Mouse (Mus musculus): ENCODE data around the gene Notch3. TPM values are rescaled to one million over a fixed set of nuclear protein-coding genes. Genes with fewer than 3 reads are reported as not detected.
A peak's percentile ranks its signal among the peaks of the same experiment; 100 is the strongest.
"Not testable (repeated sequence)": the region's sequence is repeated elsewhere in the genome, so short reads cannot be mapped to it uniquely, and the experiment has no call there.

The Notch3 gene
- polyA plus RNA-seq, 1 experiment from 2014 or later = 23.4 TPM

- no peaks in the 10 kb centered on the region for H3K36me3 ChIP-seq
Measured at GRCm38 (mm10) chr17:32112434-32113254, 54.0 kb downstream of the Notch3 start.

DNA sequence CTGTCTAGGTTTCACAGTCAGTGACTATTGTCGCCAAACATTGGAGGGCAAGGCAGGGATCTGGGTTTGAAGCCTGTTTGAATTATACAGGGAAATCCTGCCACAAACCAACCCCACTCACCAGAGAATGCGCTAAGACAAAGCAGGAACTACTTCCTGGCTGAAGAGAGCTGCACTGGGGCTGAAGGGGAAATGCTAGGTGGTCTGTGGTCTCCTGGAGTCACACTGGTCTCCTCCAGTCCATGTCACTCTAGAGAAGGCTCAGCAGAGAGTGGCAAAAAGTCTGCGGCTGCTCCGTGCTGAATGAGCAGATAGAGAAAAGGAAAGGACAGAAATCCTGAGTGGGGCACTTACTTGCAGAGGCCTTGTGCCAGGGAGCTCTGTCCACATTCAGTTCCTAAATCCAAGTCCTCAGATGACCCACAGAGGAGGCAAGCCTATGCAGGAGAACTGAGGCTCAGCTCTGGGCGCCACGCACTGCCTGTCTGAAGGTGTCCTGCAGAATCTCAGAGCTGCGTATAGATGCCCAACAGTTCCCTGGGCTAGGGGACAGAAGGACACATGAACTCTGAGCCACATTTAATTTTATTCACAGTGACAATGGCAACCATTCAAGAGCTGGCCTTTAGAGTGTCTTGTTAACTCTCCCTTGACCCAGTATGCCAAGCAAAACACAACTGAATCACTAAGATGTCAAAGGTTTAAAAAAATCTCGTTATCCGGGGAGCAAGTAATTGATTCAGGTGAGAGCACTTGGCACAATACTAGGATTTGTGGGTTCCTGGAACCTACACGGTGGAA, 55.5 kb downstream of the Notch3 start:
- Histone ChIP-seq H3K27me3 (ENCODE audit: low read depth, poor library complexity, severe bottlenecking) (peaks cover 49% of the 10 kb centered on the region), H3K36me3 (no peaks in the 10 kb centered on the region), H3K27ac (replicated peaks) (no peak overlapping the region), H3K4me3 (no peak overlapping the region), H3K4me1 (peaks cover 40% of the 10 kb centered on the region), H3K9me3 (replicated peaks) (no peaks in the 10 kb centered on the region)
- 80% methylated on average over 10 of the region's 10 CpGs for WGBS
- DNase-seq (ENCODE audit: low spot score) = no peak

More at GRCm38 (mm10) chr17:32112434-32113254, 54.0 kb downstream of the Notch3 start:
- no peak for DNase-seq (ENCODE audit: low spot score)
- Histone ChIP-seq H3K27me3 (ENCODE audit: low read depth, poor library complexity, severe bottlenecking) (peaks cover 62% of the 10 kb centered on the region), H3K9me3 (replicated peaks) (no peaks in the 10 kb centered on the region), H3K4me1 (peaks cover 44% of the 10 kb centered on the region), H3K4me3 (peak overlapping the region; percentile 65), H3K27ac (replicated peaks) (0 out of 2 replicates have a peak overlapping the region, but pooled peaks have one; percentile 70)
- 56% methylated on average over 8 of the region's 8 CpGs for WGBS

GRCm38 (mm10) chr17:32110424-32110823, 56.2 kb downstream of the Notch3 start:
- Histone ChIP-seq H3K27ac (replicated peaks) (no peak overlapping the region), H3K27me3 (ENCODE audit: low read depth, poor library complexity, severe bottlenecking) (peaks cover 41% of the 10 kb centered on the region)

DNA sequence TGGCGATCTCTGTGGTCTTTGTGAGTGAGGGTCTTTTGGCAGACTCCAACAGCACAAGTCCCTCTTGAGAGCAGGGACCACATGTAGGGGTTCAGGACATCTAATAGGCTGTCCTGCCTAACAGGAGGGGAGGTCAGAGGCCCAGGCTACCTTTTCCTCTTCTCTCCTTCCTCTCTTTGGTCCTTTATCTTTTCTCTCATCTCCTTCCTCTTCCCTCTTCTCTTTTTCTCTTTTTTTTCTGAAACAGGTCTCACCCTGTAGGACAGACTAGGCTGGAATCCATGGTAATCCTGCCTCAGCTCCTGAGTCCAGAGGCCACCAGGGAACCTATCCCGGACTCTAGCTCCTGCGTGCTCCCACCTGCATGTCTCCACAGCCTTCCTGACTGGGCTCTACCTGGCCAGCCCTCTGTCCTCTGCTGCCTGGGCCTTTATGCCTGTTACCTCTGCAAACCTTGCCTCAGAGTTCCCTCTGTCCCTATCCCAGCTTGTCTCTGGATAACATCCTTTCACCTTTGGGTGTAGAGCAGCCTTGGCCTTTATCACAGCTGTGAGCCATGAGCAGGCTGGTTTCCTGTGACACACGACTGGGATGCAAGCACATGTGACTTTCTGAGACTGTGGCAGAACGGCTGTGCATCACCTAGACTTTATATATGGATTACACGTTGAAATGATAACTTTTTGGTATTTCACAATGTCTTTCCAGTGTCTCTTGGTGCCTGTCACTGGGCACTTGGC, 57.3 kb downstream of the Notch3 start:
- Histone ChIP-seq H3K4me1 (peaks cover 47% of the 10 kb centered on the region), H3K36me3 (no peaks in the 10 kb centered on the region), H3K9me3 (replicated peaks) (no peaks in the 10 kb centered on the region), H3K27me3 (ENCODE audit: low read depth, poor library complexity, severe bottlenecking) (peaks cover 37% of the 10 kb centered on the region), H3K4me3 (no peak overlapping the region), H3K27ac (replicated peaks) (0 out of 2 replicates have a peak overlapping the region, but pooled peaks have one; percentile 9)
- WGBS = 75% methylated on average over 6 of the region's 6 CpGs
- DNase-seq (ENCODE audit: low spot score) = no peak

More at GRCm38 (mm10) chr17:32110424-32110823, 56.2 kb downstream of the Notch3 start:
- WGBS = 75% methylated on average over 2 of the region's 2 CpGs
- Histone ChIP-seq H3K36me3 (no peaks in the 10 kb centered on the region), H3K4me1 (peaks cover 41% of the 10 kb centered on the region), H3K9me3 (replicated peaks) (no peaks in the 10 kb centered on the region), H3K4me3 (no peak overlapping the region)
- DNase-seq (ENCODE audit: low spot score) = no peak

- not testable (repeated sequence) for H3K9me3 ChIP-seq (replicated peaks); H3K4me3 ChIP-seq; DNase-seq (ENCODE audit: low spot score); H3K36me3 ChIP-seq
- WGBS = 86% methylated on average over 5 of the region's 5 CpGs
- Histone ChIP-seq H3K4me1 (peaks cover 37% of the 10 kb centered on the region), H3K27me3 (ENCODE audit: low read depth, poor library complexity, severe bottlenecking) (peaks cover 28% of the 10 kb centered on the region), H3K27ac (replicated peaks) (peak overlapping the region; percentile 23; the same call in 1 of the 2 replicates)
Measured at GRCm38 (mm10) chr17:32108320-32109011, 58.2 kb downstream of the Notch3 start.

GRCm38 (mm10) chr17:32107877-32108276, 58.8 kb downstream of the Notch3 start:
- H3K36me3 ChIP-seq = no peaks in the 10 kb centered on the region
- no peaks in the 10 kb centered on the region for H3K9me3 ChIP-seq (replicated peaks)
- H3K27me3 ChIP-seq (ENCODE audit: low read depth, poor library complexity, severe bottlenecking) = peaks cover 22% of the 10 kb centered on the region
- 79% methylated on average over 5 of the region's 5 CpGs for WGBS
- peaks cover 32% of the 10 kb centered on the region for H3K4me1 ChIP-seq
- H3K4me3 ChIP-seq = no peak overlapping the region
- no peak for DNase-seq (ENCODE audit: low spot score)
- peak overlapping the region; percentile 23; the same call in 1 of the 2 replicates for H3K27ac ChIP-seq (replicated peaks)

DNA sequence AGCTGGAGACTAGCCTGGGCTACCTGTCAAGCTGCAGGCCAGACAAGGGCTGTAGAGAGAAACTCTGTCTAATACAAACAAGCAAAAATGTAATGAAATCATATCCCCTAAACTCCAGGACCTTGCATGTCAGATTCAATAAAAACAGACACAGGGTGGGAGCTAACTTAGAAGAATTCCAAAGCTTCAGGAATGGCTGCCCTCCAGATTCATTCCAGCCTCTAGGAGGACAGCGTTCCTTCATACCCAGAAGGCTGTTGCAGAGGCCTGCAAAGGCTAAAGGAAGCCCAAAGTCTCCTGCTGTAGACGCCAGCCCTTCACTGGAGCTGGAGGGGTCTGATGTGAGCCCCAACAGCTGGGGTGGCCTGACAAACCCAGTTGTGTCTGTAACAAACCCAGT, 60.3 kb downstream of the Notch3 start:
- H3K9me3 ChIP-seq (replicated peaks) = no peaks in the 10 kb centered on the region
- WGBS = 77% methylated on average over 2 of the region's 2 CpGs
- H3K4me3 ChIP-seq = no peak overlapping the region
- no peaks in the 10 kb centered on the region for H3K36me3 ChIP-seq
- DNase-seq (ENCODE audit: low spot score) = no peak
- H3K4me1 ChIP-seq = peaks cover 30% of the 10 kb centered on the region
- H3K27ac ChIP-seq (replicated peaks) = no peak overlapping the region
- H3K27me3 ChIP-seq (ENCODE audit: low read depth, poor library complexity, severe bottlenecking) = peaks cover 27% of the 10 kb centered on the region

DNA sequence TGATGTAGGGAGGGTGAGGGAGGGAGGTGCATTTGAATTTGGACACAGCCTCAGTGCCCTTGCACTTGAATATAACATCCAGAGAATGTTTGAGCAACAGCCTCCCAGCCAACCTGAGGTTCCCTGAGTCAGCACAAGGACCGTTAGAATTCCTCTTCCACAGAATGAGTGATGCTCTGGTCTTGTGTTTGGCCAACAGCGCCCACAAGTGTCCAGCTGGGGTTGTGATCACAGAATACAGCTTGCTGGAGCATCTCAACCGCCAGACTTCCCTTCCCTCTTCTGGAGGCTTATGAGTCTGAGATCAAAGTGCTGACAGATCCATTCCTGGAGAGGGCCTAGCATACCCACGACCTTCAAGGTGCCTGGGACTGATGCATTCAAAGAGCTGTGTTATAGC, 63.6 kb downstream of the Notch3 start:
- DNase-seq (ENCODE audit: low spot score) = no peak
- Histone ChIP-seq H3K27ac (replicated peaks) (no peak overlapping the region), H3K27me3 (ENCODE audit: low read depth, poor library complexity, severe bottlenecking) (peaks cover 47% of the 10 kb centered on the region), H3K4me1 (peaks cover 25% of the 10 kb centered on the region), H3K4me3 (no peak overlapping the region), H3K36me3 (no peaks in the 10 kb centered on the region), H3K9me3 (replicated peaks) (no peaks in the 10 kb centered on the region)
- 17% methylated on average over 4 of the region's 4 CpGs for WGBS

DNA sequence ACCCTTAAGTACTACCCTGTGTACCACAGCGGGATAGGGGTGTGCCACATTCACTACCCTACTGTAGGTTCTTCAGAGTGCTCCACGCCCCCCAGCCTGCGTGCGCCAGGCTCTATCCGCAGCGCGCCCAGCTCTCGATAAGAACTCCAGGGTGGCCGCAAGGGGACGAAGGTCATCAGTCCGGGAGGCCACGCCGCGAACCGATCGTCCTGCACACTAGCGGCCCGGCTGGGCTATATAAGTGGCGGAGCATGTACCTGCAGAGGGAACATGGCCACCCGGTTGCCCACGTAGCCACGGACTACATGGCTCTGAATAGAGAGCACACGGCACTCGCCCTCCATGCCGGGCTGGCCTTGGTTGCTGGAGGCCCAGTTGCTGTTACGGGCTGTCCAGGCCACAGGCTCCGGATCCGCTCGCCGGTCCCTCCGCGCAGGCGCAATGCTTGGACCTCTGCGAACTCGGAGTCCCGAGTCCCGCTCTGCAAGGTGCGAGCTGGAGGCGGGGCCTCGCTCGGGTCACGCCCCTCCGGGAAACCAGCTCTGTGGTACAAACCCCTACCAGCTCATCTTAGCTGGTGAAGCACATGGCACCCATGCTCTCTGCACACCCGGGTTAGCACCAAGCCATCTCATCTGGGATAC, 66.6 kb downstream of the Notch3 start:
- Histone ChIP-seq H3K9me3 (replicated peaks) (no peaks in the 10 kb centered on the region), H3K4me3 (peak overlapping the region; percentile 57), H3K4me1 (peaks cover 17% of the 10 kb centered on the region), H3K27me3 (ENCODE audit: low read depth, poor library complexity, severe bottlenecking) (peaks cover 53% of the 10 kb centered on the region), H3K27ac (replicated peaks) (peak overlapping the region; percentile 63), H3K36me3 (no peaks in the 10 kb centered on the region)
- 2% methylated on average over 44 of the region's 44 CpGs for WGBS
- DNase-seq (ENCODE audit: low spot score) = peak; percentile 82

- WGBS = 36% methylated on average over 8 of the region's 8 CpGs
- no peak for DNase-seq (ENCODE audit: low spot score)
- no peaks in the 10 kb centered on the region for H3K9me3 ChIP-seq (replicated peaks)
- peaks cover 13% of the 10 kb centered on the region for H3K4me1 ChIP-seq
- H3K27ac ChIP-seq (replicated peaks) = peak overlapping the region; percentile 63; the same call in 1 of the 2 replicates
- no peaks in the 10 kb centered on the region for H3K36me3 ChIP-seq
- H3K4me3 ChIP-seq = peak overlapping the region; percentile 57
- peaks cover 49% of the 10 kb centered on the region for H3K27me3 ChIP-seq (ENCODE audit: low read depth, poor library complexity, severe bottlenecking)
Measured at GRCm38 (mm10) chr17:32099574-32099942, 67.1 kb downstream of the Notch3 start.

- Histone ChIP-seq H3K27me3 (ENCODE audit: low read depth, poor library complexity, severe bottlenecking) (peaks cover 49% of the 10 kb centered on the region), H3K4me1 (peaks cover 13% of the 10 kb centered on the region)
- DNase-seq (ENCODE audit: low spot score); H3K36me3 ChIP-seq; H3K4me3 ChIP-seq; H3K27ac ChIP-seq (replicated peaks); H3K9me3 ChIP-seq (replicated peaks): not testable (repeated sequence)
- WGBS = 84% methylated on average over 6 of the region's 6 CpGs
Measured at GRCm38 (mm10) chr17:32098905-32099304, 67.7 kb downstream of the Notch3 start.
